Mouse (Mus musculus) ES-E14 (cell line): ENCODE results near the gene Slc16a11.

Source experiments
- CHD2 ChIP-seq: IDR thresholded peaks from 2 replicates; pipeline ENCODE4 v1.6.1; 2014; ENCODE audit warnings: mild to moderate bottlenecking, low read depth, low read length, inconsistent platforms
- HCFC1 ChIP-seq: IDR thresholded peaks from 2 replicates; pipeline ENCODE4 v1.6.1; 2012; ENCODE audit warnings: low read length, inconsistent platforms, borderline replicate concordance; ENCODE audit not compliant: insufficient read depth
- ZC3H11A ChIP-seq: IDR thresholded peaks from 2 replicates; pipeline ENCODE4 v1.6.1; 2012; ENCODE audit warnings: low read depth, mild to moderate bottlenecking, inconsistent platforms, low read length, borderline replicate concordance
- ZNF384 ChIP-seq: IDR thresholded peaks from 2 replicates; pipeline ENCODE4 v1.6.1; 2012; ENCODE audit warnings: low read depth, low read length, inconsistent platforms

GRCm38 (mm10) chr11:70192157-70192556 lies 20.4 kb upstream of the Slc16a11 start:
- TF ChIP-seq HCFC1 (no peak), ZNF384 (no peak), CHD2 (no peak), ZC3H11A (no peak)
